Mouse (Mus musculus) hindlimb bud, embryonic 11.5 days (tissue): ENCODE results near the gene Acox1.
A peak's percentile ranks its signal among the peaks of the same experiment; 100 is the strongest.

Experiments
- DNase-seq: peaks from one replicate; pipeline ENCODE4 v3.0.0-alpha.2; 2012; ENCODE audit warnings: low read depth, low spot score; ENCODE audit errors: extremely low spot score

The Acox1 gene

GRCm38 (mm10) chr11:116198639-116199531, at the start of gene Acox1, which contains the start of gene Ten1:
Gene Acox1, minus strand, starts transcription at chr11:116199045.
Gene Ten1, plus strand, starts transcription at chr11:116198855.
- DNase-seq = peak; percentile 79

GRCm38 (mm10) chr11:116247502-116248222, 48.8 kb upstream of the Acox1 start:
- no peak for DNase-seq

DNA sequence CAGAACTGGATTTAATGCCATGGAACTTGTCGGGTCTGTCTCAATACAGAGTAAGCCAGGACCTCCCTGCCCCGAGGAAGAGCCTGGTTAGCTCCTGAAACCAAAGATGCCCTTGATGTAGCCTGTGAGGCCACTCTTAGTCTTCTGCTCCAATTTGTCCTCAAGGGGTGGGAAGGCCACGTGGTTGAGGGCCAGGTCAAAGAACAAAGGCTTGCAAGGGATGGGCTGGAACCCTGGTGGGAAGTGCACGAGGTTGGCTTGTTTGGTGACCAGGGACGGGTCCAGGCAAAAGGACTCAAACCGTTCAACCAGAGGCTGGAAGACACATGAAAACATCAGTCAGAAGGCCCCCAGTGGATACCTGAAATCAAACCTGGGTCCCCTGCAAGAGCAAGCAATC, 46.8 kb upstream of the Acox1 start:
- DNase-seq = no peak

DNA sequence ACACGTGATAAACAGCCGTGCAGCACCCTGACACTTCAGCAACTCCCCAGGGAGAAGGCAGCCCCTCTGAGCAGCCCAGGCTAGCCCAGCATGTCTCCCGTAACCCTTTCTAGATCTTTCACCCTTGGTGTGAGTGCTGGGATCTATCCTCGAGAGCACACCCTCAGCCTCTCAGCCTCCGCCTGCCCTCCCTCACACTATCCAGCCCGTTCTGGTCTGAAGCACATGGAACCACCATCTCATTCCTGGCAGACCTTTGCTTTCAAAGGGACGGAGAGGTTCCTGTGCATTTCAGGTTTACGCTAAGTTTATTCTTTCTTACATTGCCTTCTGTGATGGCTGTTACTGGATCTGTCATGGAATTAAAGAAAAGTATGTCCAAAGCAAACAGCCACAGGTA, 45.7 kb upstream of the Acox1 start:
- no peak for DNase-seq

DNA sequence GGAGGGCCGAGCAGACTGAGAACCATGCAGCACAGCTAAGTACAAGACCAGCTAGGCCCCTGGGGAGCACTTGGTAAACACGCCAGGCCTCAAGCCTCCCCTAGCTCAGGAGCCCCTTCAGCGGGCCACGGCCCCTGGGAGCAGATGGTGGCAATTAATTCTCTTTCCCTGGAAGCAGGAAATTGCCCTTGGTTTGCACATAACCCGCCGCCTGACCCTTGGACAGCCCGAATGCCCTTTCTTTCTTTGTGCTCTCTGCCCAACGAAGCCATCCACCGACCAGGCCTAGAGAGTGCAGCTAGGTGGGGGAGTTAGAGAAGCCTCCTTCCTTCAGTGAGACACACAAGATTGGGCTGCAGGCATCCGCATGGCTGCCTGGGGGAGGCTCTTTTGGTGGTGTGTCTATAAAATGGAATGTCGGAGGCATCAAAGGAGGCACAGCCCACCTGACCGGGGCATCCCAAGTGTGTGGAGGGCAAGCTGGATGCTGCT, 42.9 kb upstream of the Acox1 start:
- DNase-seq = no peak

DNA sequence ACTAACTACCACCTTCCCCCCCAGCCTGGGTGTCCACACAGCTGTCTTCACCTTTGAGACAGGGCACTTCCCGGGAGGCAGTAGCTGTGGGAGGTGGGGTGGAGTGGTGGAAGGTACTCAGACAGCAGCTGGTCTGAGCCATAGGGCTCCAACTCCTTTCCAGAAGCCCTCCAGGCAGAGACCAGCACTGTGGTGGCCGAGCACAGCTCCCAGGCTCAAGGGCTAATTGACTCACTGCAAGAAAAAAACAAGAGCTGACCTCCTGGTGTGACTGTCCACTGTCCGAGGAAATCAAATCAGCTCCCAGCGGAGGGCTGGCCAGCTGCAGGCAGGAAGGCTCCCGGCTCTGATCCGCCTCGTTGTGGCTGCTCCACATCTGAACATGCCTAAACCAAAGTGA, 41.0 kb upstream of the Acox1 start:
- DNase-seq = no peak

- DNase-seq = no peak
Observed at GRCm38 (mm10) chr11:116237742-116238395, 39.0 kb upstream of the Acox1 start, which contains the start of gene Evpl. Gene Evpl, minus strand, starts transcription at chr11:116238077.

DNA sequence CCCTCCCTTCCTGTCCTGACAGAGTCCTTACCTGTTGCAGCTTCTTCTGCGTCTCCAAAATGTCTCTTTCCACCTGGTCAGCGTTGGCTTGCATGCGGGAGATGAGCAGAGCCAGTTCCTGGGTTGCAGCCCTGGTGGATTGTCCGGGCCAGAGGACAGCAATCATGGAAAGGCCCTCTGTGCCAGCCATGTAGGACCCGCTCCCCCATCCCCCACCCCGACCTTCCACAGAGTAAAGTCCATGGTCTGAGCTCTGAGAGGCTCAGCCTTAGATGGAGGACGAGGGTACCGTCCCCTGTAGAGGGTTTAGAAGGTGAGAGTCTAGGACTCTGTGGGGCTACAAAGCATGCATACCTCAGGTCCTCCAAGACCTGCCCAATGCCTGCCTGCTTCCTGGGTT, 36.1 kb upstream of the Acox1 start:
- no peak for DNase-seq

DNA sequence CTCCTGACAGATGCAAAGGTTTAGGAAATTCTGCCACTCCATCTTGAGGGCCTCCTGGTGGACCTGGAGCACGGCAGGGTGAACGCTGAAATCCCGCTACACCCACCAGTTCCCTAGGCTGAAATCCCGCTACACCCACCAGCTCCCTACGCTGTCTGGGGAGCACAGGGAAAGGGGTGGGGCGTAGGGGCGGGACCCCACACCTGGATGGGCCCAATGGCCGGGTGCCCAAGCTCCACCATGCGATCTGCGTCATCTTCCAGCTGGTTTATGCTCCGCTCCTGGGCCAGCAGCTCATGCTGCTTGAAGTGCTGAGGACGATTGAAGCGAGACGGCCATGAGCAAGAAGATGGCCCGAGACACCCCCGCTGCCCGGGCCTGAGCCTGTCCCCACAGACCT, 33.6 kb upstream of the Acox1 start:
- DNase-seq = no peak

- no peak for DNase-seq
Observed at GRCm38 (mm10) chr11:116228699-116229098, 29.9 kb upstream of the Acox1 start.

DNA sequence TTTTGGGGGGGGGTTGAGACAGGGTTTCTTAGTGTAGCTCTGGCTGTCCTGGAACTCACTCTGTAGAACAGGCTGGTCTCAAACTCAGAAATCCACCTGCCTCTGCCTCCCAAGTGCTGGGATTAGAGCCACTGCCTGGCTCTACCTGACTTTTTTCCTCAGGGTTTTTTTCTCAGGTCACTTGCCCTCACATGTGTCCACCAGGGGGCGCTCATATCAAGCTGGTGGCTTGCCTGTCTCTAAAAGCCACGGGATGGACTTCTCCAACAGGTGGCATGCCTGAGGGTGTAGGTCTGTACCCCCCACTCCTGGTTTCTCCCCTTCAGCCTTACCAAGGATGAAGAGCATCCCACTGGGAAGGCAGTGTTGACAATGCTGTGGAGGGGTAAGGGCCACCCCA, 27.6 kb upstream of the Acox1 start:
- DNase-seq = peak; percentile 63

DNA sequence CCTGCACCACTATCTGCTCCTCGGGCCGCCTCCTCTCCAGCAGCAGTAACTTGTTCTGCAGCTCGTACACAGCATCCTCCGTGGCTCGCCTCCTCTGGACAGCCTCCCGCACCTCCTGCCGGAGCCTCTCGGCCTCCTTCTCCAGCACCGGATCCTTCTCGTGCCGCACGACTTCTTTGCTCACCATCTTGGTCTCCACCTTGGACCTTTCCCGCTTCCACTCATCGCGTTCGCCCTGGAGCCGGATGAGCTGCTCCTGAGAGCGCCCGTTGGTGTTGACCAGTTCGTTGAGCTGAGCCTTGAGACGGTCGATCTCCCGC, 23.9 kb upstream of the Acox1 start:
- no peak for DNase-seq

DNA sequence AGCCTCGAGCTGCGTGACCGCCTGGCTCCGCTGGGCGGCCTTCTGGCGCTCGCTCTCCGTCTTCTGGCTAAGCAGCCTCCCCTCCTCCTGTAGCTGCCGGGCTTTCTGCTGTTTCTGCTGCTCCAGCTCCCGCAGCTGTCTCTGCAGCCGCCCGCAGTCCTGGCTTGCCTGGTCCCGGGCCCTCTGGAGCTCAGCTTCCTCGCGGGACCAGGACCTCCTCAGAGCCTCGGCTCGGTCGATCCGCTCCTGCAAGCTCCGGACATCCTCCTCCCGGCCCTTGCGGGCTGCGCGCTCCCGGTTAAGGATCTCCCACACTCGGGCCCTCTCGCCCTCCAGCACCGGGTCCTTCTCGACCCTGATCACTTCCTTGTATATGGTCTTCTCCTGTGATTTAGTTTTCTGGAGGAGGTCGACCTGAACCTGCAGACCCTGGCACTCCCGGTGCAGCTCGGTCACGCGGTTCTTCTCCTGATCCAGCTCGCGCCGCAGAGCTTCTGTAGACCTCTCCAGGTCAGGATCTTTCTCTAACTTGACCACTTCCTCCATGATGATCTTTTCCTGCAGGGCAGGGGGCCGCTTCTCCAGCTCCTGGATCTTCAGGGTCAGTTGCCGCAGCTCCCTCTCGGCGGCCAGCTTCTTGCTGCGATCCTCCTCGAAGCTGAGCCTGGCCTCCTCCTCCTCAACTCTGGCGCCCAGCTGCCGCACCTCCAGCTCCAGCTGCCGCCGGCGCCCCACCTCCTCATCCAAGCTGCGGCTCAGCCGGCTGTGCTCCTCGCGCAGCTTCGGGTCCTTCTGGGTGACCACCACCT, 23.3 kb upstream of the Acox1 start:
- DNase-seq = no peak

DNA sequence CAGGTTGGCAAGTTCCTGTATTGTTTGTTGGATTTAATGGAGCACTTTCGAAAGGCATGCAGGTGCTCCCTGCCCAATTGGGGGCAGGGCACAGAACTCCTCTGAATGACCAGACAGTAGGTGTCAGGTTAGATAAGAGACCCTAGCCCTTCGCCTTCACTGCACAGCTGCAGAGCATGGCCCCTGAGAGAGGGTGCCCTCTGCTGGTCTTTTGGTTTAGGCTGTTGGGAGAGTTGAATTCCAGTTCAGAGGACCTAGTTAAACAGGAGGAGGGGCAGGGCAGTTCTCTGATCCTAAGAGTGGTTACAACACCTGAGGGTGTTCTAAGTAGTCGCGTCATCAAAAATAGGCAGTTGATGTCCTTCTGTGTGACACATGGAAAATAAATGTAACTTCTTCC, 21.0 kb upstream of the Acox1 start:
- DNase-seq = no peak

DNA sequence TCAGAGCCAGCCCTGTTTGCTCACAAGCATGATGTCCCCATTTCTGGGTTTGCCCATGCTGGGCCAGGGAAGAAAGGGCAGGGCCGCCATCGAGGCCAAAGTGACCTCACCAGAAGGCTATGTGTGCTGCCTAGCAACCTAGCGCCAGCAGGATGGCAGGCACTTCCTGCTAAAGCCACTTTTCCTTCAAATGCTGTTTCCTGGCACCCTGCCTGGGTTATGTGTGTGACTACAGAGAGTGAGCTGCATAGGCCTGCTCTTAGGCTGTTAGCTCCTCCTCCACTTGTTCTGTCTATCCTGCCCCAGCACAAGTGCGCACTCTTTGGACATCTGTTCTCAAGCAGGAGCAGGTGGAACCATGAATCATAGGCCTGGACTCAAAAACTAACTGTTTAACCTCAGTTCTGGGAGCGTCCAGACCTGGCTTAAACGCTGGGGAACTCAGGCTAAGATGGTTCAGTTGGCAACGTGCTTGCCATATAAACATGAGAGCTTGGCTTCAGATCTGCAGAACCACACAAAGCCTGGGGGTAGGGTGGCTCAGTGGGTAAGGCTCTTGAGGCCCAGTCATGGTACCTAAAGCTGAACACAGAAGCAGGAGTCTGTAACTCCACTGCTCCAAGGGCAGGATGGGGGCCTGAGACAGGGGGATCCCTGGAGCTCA, 20.0 kb upstream of the Acox1 start:
- no peak for DNase-seq

GRCm38 (mm10) chr11:116218263-116218662, 19.4 kb upstream of the Acox1 start:
- no peak for DNase-seq

GRCm38 (mm10) chr11:116216549-116216948, 17.7 kb upstream of the Acox1 start:
- DNase-seq = no peak

GRCm38 (mm10) chr11:116215991-116216390, 17.1 kb upstream of the Acox1 start:
- DNase-seq = no peak

- DNase-seq = no peak
Observed at GRCm38 (mm10) chr11:116215181-116215580, 16.3 kb upstream of the Acox1 start.

DNA sequence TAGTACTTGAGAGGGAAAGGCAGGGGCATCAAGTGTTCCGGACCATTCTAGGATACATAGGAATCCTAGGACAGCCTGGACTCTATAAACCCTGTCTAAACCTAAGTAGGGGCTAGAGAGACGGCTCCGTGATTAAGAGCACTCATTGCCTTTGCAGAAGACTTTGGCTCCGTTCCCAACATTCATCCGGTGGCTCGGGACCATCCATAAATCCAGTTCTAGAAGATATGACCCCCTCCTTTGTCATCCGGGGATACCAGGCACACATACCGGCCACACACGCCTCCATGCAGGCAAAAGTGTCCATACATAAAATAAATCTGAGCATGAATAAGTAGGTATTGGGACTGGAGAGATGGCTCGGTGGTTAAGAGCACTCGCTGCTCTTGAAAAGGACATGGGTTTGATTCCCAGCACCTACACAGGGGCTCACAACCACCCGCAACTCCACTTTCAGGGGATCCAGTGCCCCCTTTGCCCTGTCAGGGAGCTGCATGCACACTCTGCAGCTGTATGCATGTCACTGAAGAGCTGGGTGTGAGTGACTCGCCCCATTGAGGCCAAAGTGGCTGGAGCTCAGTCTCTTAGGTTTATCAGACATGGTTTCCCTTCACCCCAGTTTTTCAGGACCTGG, 15.1 kb upstream of the Acox1 start:
- no peak for DNase-seq
